ENCODE assay signal across 8 mouse cellular contexts in the genomic region with DNA sequence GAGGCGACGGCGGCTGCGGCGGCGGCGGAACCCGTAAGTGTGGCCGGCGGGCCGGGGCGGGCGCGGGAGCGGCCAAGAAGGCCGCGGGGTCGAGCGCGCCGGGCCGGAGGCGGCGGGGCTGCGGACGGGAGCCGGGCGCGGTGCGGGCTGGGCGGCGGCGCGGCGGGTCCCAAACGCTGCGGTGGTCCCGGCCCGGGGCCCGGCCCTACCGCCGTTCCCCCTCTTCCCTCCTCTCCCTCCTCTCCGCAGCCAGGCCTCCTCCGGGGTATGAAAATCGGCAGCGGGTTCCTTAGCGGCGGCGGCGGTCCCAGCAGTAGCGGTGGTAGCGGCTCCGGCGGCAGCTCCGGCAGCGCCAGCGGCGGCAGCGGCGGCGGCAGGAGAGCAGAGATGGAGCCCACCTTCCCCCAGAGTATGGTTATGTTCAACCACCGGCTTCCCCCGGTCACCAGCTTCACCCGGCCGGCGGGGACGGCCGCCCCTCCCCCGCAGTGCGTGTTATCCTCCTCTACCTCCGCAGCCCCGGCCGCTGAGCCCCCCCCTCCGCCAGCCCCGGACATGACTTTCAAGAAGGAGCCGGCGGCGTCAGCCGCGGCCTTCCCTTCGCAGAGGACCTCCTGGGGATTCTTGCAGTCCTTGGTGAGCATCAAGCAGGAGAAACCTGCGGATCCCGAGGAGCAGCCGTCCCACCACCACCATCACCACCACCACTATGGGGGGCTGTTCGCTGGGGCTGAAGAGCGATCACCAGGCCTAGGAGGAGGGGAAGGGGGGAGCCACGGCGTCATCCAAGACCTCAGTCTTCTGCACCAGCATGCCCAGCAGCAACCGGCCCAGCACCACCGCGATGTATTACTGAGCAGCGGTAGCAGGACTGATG. TPM values are rescaled to one million over a fixed set of nuclear protein-coding genes. Genes with fewer than 3 reads are reported as not detected.
A peak's percentile ranks its signal among the peaks of the same experiment; 100 is the strongest.
DNase-seq lines count a peak whose midpoint lies in the region; ATAC-seq and TF ChIP-seq lines count a peak whose summit lies in the region.

No protein-coding gene starts in this region.

- TF ChIP-seq CTCF in intestine, postnatal 0 days (IDR thresholded peaks at IDR 0.05; ENCODE audit: low read depth): peak; percentile 42; the same call in 1 of the 2 replicates

- no peaks in the 10 kb centered on the region for H3K36me3 ChIP-seq in intestine, postnatal 0 days (ENCODE audit: control insufficient read depth, insufficient read depth)
- peaks cover 33% of the 10 kb centered on the region for H3K36me3 ChIP-seq in limb, embryonic 12.5 days
- peaks cover 26% of the 10 kb centered on the region for H3K36me3 ChIP-seq in midbrain, embryonic 12.5 days

- H3K4me3 ChIP-seq in intestine, postnatal 0 days (ENCODE audit: low read depth, low read length): peak overlapping the region; percentile 91
- H3K4me3 ChIP-seq in limb, embryonic 12.5 days (replicated peaks): peak overlapping the region; percentile 93
- H3K4me3 ChIP-seq in midbrain, embryonic 12.5 days: peak overlapping the region; percentile 96

- H3K27ac ChIP-seq in intestine, postnatal 0 days (ENCODE audit: low read depth, low read length): peak overlapping the region; percentile 87
- peak overlapping the region; percentile 89 for H3K27ac ChIP-seq in limb, embryonic 12.5 days
- H3K27ac ChIP-seq in midbrain, embryonic 12.5 days (replicated peaks): peak overlapping the region; percentile 92

- H3K9me3 ChIP-seq in intestine, postnatal 0 days (ENCODE audit: control insufficient read depth): no peaks in the 10 kb centered on the region
- H3K9me3 ChIP-seq in limb, embryonic 12.5 days: no peaks in the 10 kb centered on the region
- no peaks in the 10 kb centered on the region for H3K9me3 ChIP-seq in midbrain, embryonic 12.5 days

- peak; percentile 28 to 48 for DNase-seq in left cerebral cortex, adult 18-20 months (ENCODE audit: low spot score in 2 of 2)
- DNase-seq in left cerebral cortex, adult 11 months (ENCODE audit: low spot score): no peak
- DNase-seq in embryo, embryonic 9.5 days (ENCODE audit: extremely low spot score): peak; percentile 55
- DNase-seq in gastrocnemius, postnatal 4 days (ENCODE audit: low spot score in 2 of 2): peak; percentile 24 to 55
- DNase-seq in spleen, postnatal 4 days (ENCODE audit: low spot score in 2 of 2): peak; percentile 34 to 76

- H3K4me1 ChIP-seq in intestine, postnatal 0 days (replicated peaks; ENCODE audit: control insufficient read depth, insufficient read depth, low read length): 0 out of 2 replicates have a peak, but pooled peaks cover 9% of the 10 kb centered on the region
- peaks cover 30% of the 10 kb centered on the region for H3K4me1 ChIP-seq in limb, embryonic 12.5 days (replicated peaks)
- H3K4me1 ChIP-seq in midbrain, embryonic 12.5 days: peaks cover 38% of the 10 kb centered on the region

- ATAC-seq in intestine, postnatal 0 days: peak; percentile 59
- peak; percentile 58 for ATAC-seq in limb, embryonic 12.5 days (ENCODE audit: insufficient number of reproducible peaks, insufficient read depth, low FRiP score, low TSS enrichment, low read depth)
- peak; percentile 81 for ATAC-seq in midbrain, embryonic 12.5 days (ENCODE audit: low FRiP score, low read depth)

- peak overlapping the region; percentile 90 for H3K4me2 ChIP-seq in intestine, postnatal 0 days (replicated peaks; ENCODE audit: low read depth)
- peak overlapping the region; percentile 90 for H3K4me2 ChIP-seq in limb, embryonic 12.5 days
- peak overlapping the region; percentile 91 for H3K4me2 ChIP-seq in midbrain, embryonic 12.5 days (replicated peaks)

- no peaks in the 10 kb centered on the region for H3K27me3 ChIP-seq in intestine, postnatal 0 days (replicated peaks; ENCODE audit: control insufficient read depth, insufficient read depth, low read length)
- no peaks in the 10 kb centered on the region for H3K27me3 ChIP-seq in limb, embryonic 12.5 days
- no peaks in the 10 kb centered on the region for H3K27me3 ChIP-seq in midbrain, embryonic 12.5 days

- 2% methylated on average over 74 of the region's 92 CpGs for WGBS in intestine, postnatal 0 days
- WGBS in limb, embryonic 12.5 days: under 1% methylated on average over 89 of the region's 92 CpGs
- WGBS in midbrain, embryonic 12.5 days: 2% methylated on average over 87 of the region's 92 CpGs

- peak overlapping the region; percentile 95 for H3K9ac ChIP-seq in intestine, postnatal 0 days (ENCODE audit: low read depth, low read length)
- peak overlapping the region; percentile 95 for H3K9ac ChIP-seq in limb, embryonic 12.5 days (replicated peaks)
- peak overlapping the region; percentile 96 for H3K9ac ChIP-seq in midbrain, embryonic 12.5 days (replicated peaks)

RNA-seq across cellular contexts. Expression of a gene that starts 0.6 kb away (rescaled TPM):
- 10 to 100 TPM; 34.5 to 34.9 TPM for total RNA-seq in left cerebral cortex, adult 18-20 months (2021)
- 10 to 100 TPM; 10.8 to 12.0 TPM for total RNA-seq in gastrocnemius, postnatal 4 days (2021)
- 6.8 and 7.2 TPM in 2 replicates for polyA plus RNA-seq in intestine, postnatal 0 days (2015; fragmentation: Nextera tagmentation; extraction: Ambion mirVana)
- 31.3 and 33.3 TPM in 2 replicates for polyA plus RNA-seq in limb, embryonic 12.5 days (2016; fragmentation: Nextera tagmentation; extraction: Ambion mirVana)
- 33.9 and 36.5 TPM in 2 replicates for polyA plus RNA-seq in midbrain, embryonic 12.5 days (2016; fragmentation: Nextera tagmentation; extraction: Ambion mirVana)
